In genomic region chr10:59949255-59949648, GRCm38 (mm10) we compare ENCODE assay signal across 9 mouse cellular contexts. TPM values are rescaled to one million over a fixed set of nuclear protein-coding genes. Genes with fewer than 3 reads are reported as not detected.
DNase-seq lines count a peak whose midpoint lies in the region; ATAC-seq and TF ChIP-seq lines count a peak whose summit lies in the region.
"Had no signal": no experiment of that assay in that cellular context is flagged by ENCODE, and none has a peak within 500 bp of the region (broad histone marks: within the 10 kb centered on the region; RNA-seq: fewer than 3 reads in every experiment).

No protein-coding gene starts in this region.

- peak overlapping the region in 2 of 3 experiments; percentile 22 to 74 for H3K4me3 ChIP-seq in CH12.LX (replicated peaks in 1 of 3; ENCODE audit: low read depth in 2 of 3, low read length in 2 of 3, poor library complexity in 1 of 3)
- H3K4me3 ChIP-seq in embryonic facial prominence, embryonic 13.5 days: peak overlapping the region; percentile 99
- H3K4me3 ChIP-seq in intestine, embryonic 14.5 days (ENCODE audit: low read depth, low read length): peak overlapping the region; percentile 96; the same call in 1 of the 2 replicates
- H3K4me3 ChIP-seq in midbrain, embryonic 16.5 days (ENCODE audit: low read depth, low read length): peak overlapping the region; percentile 93
- H3K4me3 ChIP-seq: erythroblast, embryonic 14.5 days had no signal

- H3K79me2 ChIP-seq in CH12.LX (replicated peaks; ENCODE audit: control insufficient read depth, extremely low read depth, insufficient read depth, poor library complexity, severe bottlenecking): peaks cover 21% of the 10 kb centered on the region

- DNase-seq in cerebellum, adult 11 months: peak; percentile 40
- DNase-seq in CH12.LX (ENCODE audit: extremely low read depth): no peak
- DNase-seq in intestine, embryonic 14.5 days (ENCODE audit: low spot score): no peak
- DNase-seq in T-cell, adult 2 months (ENCODE audit: low spot score): no peak

- no peaks in the 10 kb centered on the region for H3K27me3 ChIP-seq in CH12.LX (replicated peaks)
- H3K27me3 ChIP-seq in embryonic facial prominence, embryonic 13.5 days: no peaks in the 10 kb centered on the region
- H3K27me3 ChIP-seq in intestine, embryonic 14.5 days (replicated peaks; ENCODE audit: control insufficient read depth, insufficient read depth, low read length): no peaks in the 10 kb centered on the region
- no peaks in the 10 kb centered on the region for H3K27me3 ChIP-seq in midbrain, embryonic 16.5 days (ENCODE audit: control insufficient read depth, insufficient read depth, low read depth, low read length)

- peaks cover 8 to 36% of the 10 kb centered on the region in 2 experiments for H3K4me1 ChIP-seq in CH12.LX (ENCODE audit: control insufficient read depth in 1 of 2, insufficient read depth in 2 of 2)
- H3K4me1 ChIP-seq in embryonic facial prominence, embryonic 13.5 days: peaks cover 35% of the 10 kb centered on the region
- H3K4me1 ChIP-seq in intestine, embryonic 14.5 days (replicated peaks; ENCODE audit: control insufficient read depth, insufficient read depth, low read length): peaks cover 32% of the 10 kb centered on the region
- peaks cover 21% of the 10 kb centered on the region for H3K4me1 ChIP-seq in midbrain, embryonic 16.5 days (ENCODE audit: control insufficient read depth, insufficient read depth, low read length)

- in situ Hi-C loops in CH12.LX (cut with MboI; ENCODE audit: low pct_ligation_motif_present, low pct_unique_long_range_greater_than_20kb, low sequenced_read_pairs): loop anchor here (5.0 kb wide), 1 partner anchor 33 kb away; no protein-coding TSS in a partner anchor

- no peak for TF ChIP-seq CTCF in CH12.LX (conservative IDR thresholded peaks at IDR 0.05 in 1 of 2, IDR thresholded peaks at IDR 0.05 in 1 of 2; ENCODE audit: low read depth in 2 of 2, low read length in 2 of 2)

- WGBS in embryonic facial prominence, embryonic 13.5 days: 64% methylated on average over 1 of the region's 1 CpGs
- WGBS in intestine, embryonic 14.5 days: 78% methylated on average over 1 of the region's 1 CpGs
- WGBS in midbrain, embryonic 16.5 days: 76% methylated on average over 1 of the region's 1 CpGs

- dilution Hi-C loops in CH12.LX (cut with MboI; ENCODE audit: extremely low pct_ligation_motif_present, extremely low pct_unique_long_range_greater_than_20kb, low sequenced_read_pairs): no loop called here

- no peak for TF ChIP-seq EP300 in CH12.LX (IDR thresholded peaks at IDR 0.05; ENCODE audit: low read length)

- TF ChIP-seq POLR2A in CH12.LX (IDR thresholded peaks at IDR 0.05; ENCODE audit: low read depth, low read length): peak; percentile 43; the same call in 1 of the 2 replicates

- peak overlapping the region; percentile 87 for H3K4me2 ChIP-seq in CH12.LX (ENCODE audit: insufficient read depth, low read depth, poor library complexity, severe bottlenecking)
- H3K4me2 ChIP-seq in embryonic facial prominence, embryonic 13.5 days: peak overlapping the region; percentile 96
- H3K4me2 ChIP-seq in intestine, embryonic 14.5 days (ENCODE audit: low read length): peak overlapping the region; percentile 95
- peak overlapping the region; percentile 94 for H3K4me2 ChIP-seq in midbrain, embryonic 16.5 days (ENCODE audit: low read length)

- ATAC-seq in cerebellum, adult (ENCODE audit: insufficient number of reproducible peaks, low FRiP score, low TSS enrichment): no peak
- ATAC-seq in embryonic facial prominence, embryonic 13.5 days (ENCODE audit: insufficient number of reproducible peaks, insufficient read depth, low FRiP score, low TSS enrichment, low read depth): no peak
- no peak for ATAC-seq in intestine, embryonic 14.5 days (replicated peaks; ENCODE audit: low FRiP score, low TSS enrichment, low read depth)
- ATAC-seq in midbrain, embryonic 16.5 days: no peak
- no peak for ATAC-seq in erythroblast, adult 5-6 weeks (replicated peaks; ENCODE audit: low FRiP score, poor library complexity, severe bottlenecking)

- peak overlapping the region; percentile 98 for H3K9ac ChIP-seq in CH12.LX (ENCODE audit: insufficient read depth, low read depth)
- H3K9ac ChIP-seq in embryonic facial prominence, embryonic 13.5 days: peak overlapping the region; percentile 99
- H3K9ac ChIP-seq in intestine, embryonic 14.5 days (ENCODE audit: low read length): no peak overlapping the region
- H3K9ac ChIP-seq in midbrain, embryonic 16.5 days (ENCODE audit: low read depth, low read length): no peak overlapping the region; the same call in 1 of the 2 replicates

- TF ChIP-seq RAD21 in CH12.LX (IDR thresholded peaks at IDR 0.05; ENCODE audit: low read depth, low read length): no peak

- H3K36me3 ChIP-seq in CH12.LX (replicated peaks in 1 of 2; ENCODE audit: control insufficient read depth in 1 of 2, insufficient read depth in 1 of 2, low read length in 1 of 2): peaks cover 8 to 21% of the 10 kb centered on the region in 2 experiments
- H3K36me3 ChIP-seq in embryonic facial prominence, embryonic 13.5 days: 0 out of 2 replicates have a peak, but pooled peaks cover 5% of the 10 kb centered on the region
- H3K36me3 ChIP-seq in intestine, embryonic 14.5 days (ENCODE audit: control insufficient read depth, insufficient read depth, low read length): 0 out of 2 replicates have a peak, but pooled peaks cover 5% of the 10 kb centered on the region
- no peaks in the 10 kb centered on the region for H3K36me3 ChIP-seq in midbrain, embryonic 16.5 days (ENCODE audit: control insufficient read depth, insufficient read depth, low read length)

- H3K27ac ChIP-seq in CH12.LX (ENCODE audit: insufficient read depth, low read depth): no peak overlapping the region
- H3K27ac ChIP-seq in embryonic facial prominence, embryonic 13.5 days: peak overlapping the region; percentile 96
- H3K27ac ChIP-seq in intestine, embryonic 14.5 days (ENCODE audit: low read depth): peak overlapping the region; percentile 17; the same call in 1 of the 2 replicates
- no peak overlapping the region for H3K27ac ChIP-seq in midbrain, embryonic 16.5 days (ENCODE audit: low read length)

- no peaks in the 10 kb centered on the region for H3K9me3 ChIP-seq in CH12.LX (replicated peaks; ENCODE audit: low read length)
- no peaks in the 10 kb centered on the region for H3K9me3 ChIP-seq in embryonic facial prominence, embryonic 13.5 days
- H3K9me3 ChIP-seq in intestine, embryonic 14.5 days (ENCODE audit: control insufficient read depth, low read length): no peaks in the 10 kb centered on the region
- no peaks in the 10 kb centered on the region for H3K9me3 ChIP-seq in midbrain, embryonic 16.5 days (replicated peaks; ENCODE audit: control insufficient read depth, low read length, poor library complexity, severe bottlenecking)

TF ChIP-seq in CH12.LX, 34 proteins besides CTCF, POLR2A, EP300 and RAD21 (continues in another document):
- TF ChIP-seq USF1 (IDR thresholded peaks at IDR 0.05; ENCODE audit: low read depth, low read length): no peak
- no peak for TF ChIP-seq JUN (IDR thresholded peaks at IDR 0.05; ENCODE audit: insufficient read depth, low read depth, low read length)
- TF ChIP-seq NRF1 (IDR thresholded peaks at IDR 0.05; ENCODE audit: low read depth, low read length): no peak
- no peak for TF ChIP-seq TCF12 (IDR thresholded peaks at IDR 0.05; ENCODE audit: low read depth, low read length)
- no peak for TF ChIP-seq IRF4 (IDR thresholded peaks at IDR 0.05; ENCODE audit: low read depth, low read length)
- TF ChIP-seq NELFE (IDR thresholded peaks at IDR 0.05; ENCODE audit: low read depth, low read length): no peak
- TF ChIP-seq E2F4 (IDR thresholded peaks at IDR 0.05; ENCODE audit: insufficient replicate concordance, low read depth, low read length): no peak
- no peak for TF ChIP-seq MAFK (IDR thresholded peaks at IDR 0.05; ENCODE audit: insufficient replicate concordance, low read length)
- TF ChIP-seq BHLHE40 (IDR thresholded peaks at IDR 0.05; ENCODE audit: low read depth, low read length): no peak
- TF ChIP-seq RCOR1 (conservative IDR thresholded peaks at IDR 0.05; ENCODE audit: low read depth, low read length): no peak
- no peak for TF ChIP-seq SMC3 (IDR thresholded peaks at IDR 0.05; ENCODE audit: low read depth, low read length)
- no peak for TF ChIP-seq ELF1 (IDR thresholded peaks at IDR 0.05; ENCODE audit: low read depth, low read length)

RNA-seq across cellular contexts. Expression of gene Ddit4, which starts 2.4 kb away (rescaled TPM):
- total RNA-seq in CH12.LX (2012; rRNA removed) (45.7 and 136 TPM in 2 replicates), CH12.LX (2014; rRNA removed) (37.5 and 50.6 TPM in 2 replicates)
- polyA plus RNA-seq in CH12.LX (2012; ENCODE audit: insufficient read length, low read depth): 38.9 and 39.5 TPM in 2 replicates
- 86.5 and 93.1 TPM in 2 replicates for polyA plus RNA-seq in embryonic facial prominence, embryonic 13.5 days (2015; fragmentation: Nextera tagmentation; extraction: Ambion mirVana)
- 2.0 and 3.0 TPM in 2 replicates for polyA plus RNA-seq in intestine, embryonic 14.5 days (2014; fragmentation: Nextera tagmentation; extraction: Ambion mirVana)
- polyA plus RNA-seq in midbrain, embryonic 16.5 days (2015; fragmentation: Nextera tagmentation; extraction: Ambion mirVana): 52.7 and 66.3 TPM in 2 replicates
- total RNA-seq in erythroblast, adult 5-6 weeks (2015; ENCODE audit: low replicate concordance): 1.7 TPM in 1 of 2 replicates, not detected in the other
- total RNA-seq in erythroblast, adult 5-6 weeks (2017; ENCODE audit: low replicate concordance): 0.17 and 0.84 TPM in 2 replicates

RNA-seq across cellular contexts. Expression of gene Ascc1, which starts 53.4 kb away (rescaled TPM):
- total RNA-seq in CH12.LX (2012; rRNA removed) (18.1 and 25.4 TPM in 2 replicates), CH12.LX (2014; rRNA removed) (20.1 and 21.0 TPM in 2 replicates)
- 25.5 and 30.7 TPM in 2 replicates for polyA plus RNA-seq in CH12.LX (2012; ENCODE audit: insufficient read length, low read depth)
- polyA plus RNA-seq in embryonic facial prominence, embryonic 13.5 days (2015; fragmentation: Nextera tagmentation; extraction: Ambion mirVana): 48.3 and 50.3 TPM in 2 replicates
- 48.2 and 48.7 TPM in 2 replicates for polyA plus RNA-seq in intestine, embryonic 14.5 days (2014; fragmentation: Nextera tagmentation; extraction: Ambion mirVana)
- 54.0 and 54.5 TPM in 2 replicates for polyA plus RNA-seq in midbrain, embryonic 16.5 days (2015; fragmentation: Nextera tagmentation; extraction: Ambion mirVana)
- 11.3 and 13.1 TPM in 2 replicates for total RNA-seq in erythroblast, adult 5-6 weeks (2015; ENCODE audit: low replicate concordance)
- total RNA-seq in erythroblast, adult 5-6 weeks (2017; ENCODE audit: low replicate concordance): 9.6 and 10.0 TPM in 2 replicates

RNA-seq across cellular contexts. Expression of gene Anapc16, which starts 53.7 kb away (rescaled TPM):
- total RNA-seq in CH12.LX (2012; rRNA removed): 66.4 and 67.6 TPM in 2 replicates
- 64.9 and 65.3 TPM in 2 replicates for total RNA-seq in CH12.LX (2014; rRNA removed)
- 43.9 and 50.8 TPM in 2 replicates for polyA plus RNA-seq in CH12.LX (2012; ENCODE audit: insufficient read length, low read depth)
- 116 and 128 TPM in 2 replicates for polyA plus RNA-seq in embryonic facial prominence, embryonic 13.5 days (2015; fragmentation: Nextera tagmentation; extraction: Ambion mirVana)
- polyA plus RNA-seq in intestine, embryonic 14.5 days (2014; fragmentation: Nextera tagmentation; extraction: Ambion mirVana): 107 and 117 TPM in 2 replicates
- polyA plus RNA-seq in midbrain, embryonic 16.5 days (2015; fragmentation: Nextera tagmentation; extraction: Ambion mirVana): 98.9 and 104 TPM in 2 replicates
- 16.3 and 21.3 TPM in 2 replicates for total RNA-seq in erythroblast, adult 5-6 weeks (2015; ENCODE audit: low replicate concordance)
- 23.4 and 27.5 TPM in 2 replicates for total RNA-seq in erythroblast, adult 5-6 weeks (2017; ENCODE audit: low replicate concordance)

Comparison
In these comparisons a context has a peak if more than half of its experiments do, and no peak if none do; other contexts are left out.
1. H3K27ac ChIP-seq: peak in embryonic facial prominence, embryonic 13.5 days (single experiment) and intestine, embryonic 14.5 days (single experiment); none in CH12.LX (single experiment) and midbrain, embryonic 16.5 days (single experiment).
2. H3K4me3 ChIP-seq: peak in every context shown above with its lines; median percentile 99 in embryonic facial prominence, embryonic 13.5 days; 96 in intestine, embryonic 14.5 days; 93 in midbrain, embryonic 16.5 days; 48 in CH12.LX.
3. H3K9ac ChIP-seq: peak in CH12.LX (single experiment) and embryonic facial prominence, embryonic 13.5 days (single experiment); none in intestine, embryonic 14.5 days (single experiment) and midbrain, embryonic 16.5 days (single experiment).
4. RNA of gene Ddit4, which starts 2.4 kb away (polyA plus RNA-seq): 86.5 to 93.1 TPM in embryonic facial prominence, embryonic 13.5 days, 52.7 to 66.3 TPM in midbrain, embryonic 16.5 days and 38.9 to 39.5 TPM in CH12.LX; 2.0 to 3.0 TPM in intestine, embryonic 14.5 days; every median in the first group is over 10 times any median in the second.
5. Peak in every context shown above with its lines, with median percentiles within 50 percentile points of each other: H3K4me2 ChIP-seq.